Mouse (Mus musculus): ENCODE results near the gene Rpl9-ps6. TPM values are rescaled to one million over a fixed set of nuclear protein-coding genes. Genes with fewer than 3 reads are reported as not detected.
"Not testable (repeated sequence)": the region's sequence is repeated elsewhere in the genome, so short reads cannot be mapped to it uniquely, and the experiment has no call there.

Rpl9-ps6 gene
- total RNA-seq, 2 experiments from 2014 or later, result 34.2 to 43.4 TPM

DNA sequence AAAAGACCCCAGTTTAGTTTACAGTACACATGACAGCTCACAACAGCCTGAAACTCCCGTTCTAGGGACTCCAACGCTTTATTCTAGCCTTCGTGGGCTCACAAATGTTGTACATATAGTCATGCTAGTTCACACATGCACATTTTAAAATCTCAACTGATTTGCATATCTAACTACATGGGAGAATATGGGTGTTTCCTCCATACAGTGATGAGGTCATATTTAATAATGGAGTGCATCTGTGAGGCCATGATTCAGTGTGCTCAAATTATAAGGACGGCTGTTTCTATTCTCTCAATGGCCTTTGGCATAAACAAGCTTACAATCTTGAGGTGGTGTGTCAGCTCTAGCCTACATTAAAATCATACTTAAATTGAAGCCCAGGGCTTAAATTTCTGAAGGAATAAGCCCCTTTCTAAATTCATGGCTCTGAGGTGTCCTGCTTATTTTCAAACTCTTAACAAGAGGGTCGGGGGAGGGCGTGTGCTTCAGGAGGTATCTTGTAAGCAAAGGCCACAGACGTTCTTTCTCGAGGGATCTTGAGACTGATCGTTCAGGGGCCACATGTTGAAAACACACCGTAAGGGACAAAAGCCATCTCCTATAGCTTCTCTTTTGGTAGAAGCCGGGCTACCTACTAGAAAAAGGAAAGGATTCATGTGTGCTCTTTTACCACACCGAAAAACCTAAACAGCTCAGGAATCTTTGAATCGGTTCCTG, 18.7 kb upstream of the Rpl9-ps6 start:
- DNase-seq (ENCODE audit: low spot score in 2 of 2), result no peak

DNA sequence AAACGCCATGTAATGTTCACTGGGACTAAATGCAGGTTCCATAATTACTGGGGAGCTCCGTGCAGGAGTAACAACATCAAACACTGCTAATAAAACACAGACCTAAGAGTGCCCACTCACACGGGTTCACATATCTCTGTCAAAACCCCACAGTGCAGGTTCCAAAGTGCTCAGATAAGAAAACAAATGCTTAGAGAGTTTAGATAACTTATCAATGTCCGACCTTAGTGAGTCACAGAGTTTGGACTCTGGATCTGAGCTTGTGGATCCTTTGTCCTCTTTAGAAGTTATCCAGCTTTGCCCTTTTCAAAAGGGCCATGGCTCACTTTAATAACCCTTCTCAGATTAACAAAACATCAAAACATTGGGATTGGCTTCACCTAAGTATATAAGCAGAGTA, 15.1 kb upstream of the Rpl9-ps6 start:
- no peak for DNase-seq (ENCODE audit: low spot score in 2 of 2)

DNA sequence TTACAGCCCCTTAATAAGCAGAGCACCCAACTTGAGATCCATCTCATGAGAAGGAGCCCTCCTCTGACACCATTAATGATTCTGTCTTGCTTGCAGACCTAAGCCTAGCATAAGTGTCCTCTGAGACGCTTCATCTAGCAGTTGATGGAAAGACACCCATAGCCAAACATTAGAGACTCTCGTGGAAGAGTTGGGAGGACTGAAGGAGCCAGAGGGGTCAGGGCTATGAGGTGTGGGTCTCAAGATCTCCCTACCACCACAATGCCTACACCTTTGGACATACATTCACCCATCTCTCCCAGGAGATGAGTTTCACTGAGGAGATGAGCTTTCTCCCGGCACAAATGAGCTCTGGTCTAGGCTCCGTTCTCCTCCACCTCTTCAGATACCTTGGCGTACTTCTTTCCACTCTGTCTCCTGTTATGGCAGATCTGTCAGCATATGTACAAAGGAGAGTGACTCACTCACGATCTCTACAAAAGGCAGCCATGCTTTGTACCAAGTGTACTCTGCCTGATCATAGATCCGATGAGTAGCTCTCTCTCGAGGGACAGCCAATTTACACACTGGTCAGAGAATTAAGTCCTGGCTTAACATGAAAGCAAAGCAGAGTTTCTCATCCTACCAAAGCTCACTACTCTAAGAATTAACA, 14.5 kb upstream of the Rpl9-ps6 start:
- DNase-seq (ENCODE audit: low spot score in 2 of 2), result no peak

DNA sequence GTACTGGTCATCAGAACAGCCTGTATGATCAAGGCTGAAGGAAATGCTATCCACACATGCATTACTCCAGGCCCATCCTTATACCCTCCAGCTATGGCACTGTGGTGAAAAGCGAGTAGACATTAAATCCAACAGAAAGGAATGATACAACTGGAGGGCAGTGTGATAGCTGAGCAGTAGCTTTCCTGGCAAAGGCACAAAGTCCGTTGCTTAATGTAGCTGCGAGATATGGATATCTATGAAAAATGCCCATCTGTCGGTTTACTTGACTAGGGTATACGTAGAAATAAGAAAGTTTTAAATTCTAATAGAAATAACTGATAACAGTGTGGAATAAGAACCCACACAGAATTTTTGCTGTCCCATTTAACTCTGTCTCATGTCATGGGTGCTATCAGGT, 13.9 kb upstream of the Rpl9-ps6 start:
- DNase-seq (ENCODE audit: low spot score in 2 of 2), result no peak

DNA sequence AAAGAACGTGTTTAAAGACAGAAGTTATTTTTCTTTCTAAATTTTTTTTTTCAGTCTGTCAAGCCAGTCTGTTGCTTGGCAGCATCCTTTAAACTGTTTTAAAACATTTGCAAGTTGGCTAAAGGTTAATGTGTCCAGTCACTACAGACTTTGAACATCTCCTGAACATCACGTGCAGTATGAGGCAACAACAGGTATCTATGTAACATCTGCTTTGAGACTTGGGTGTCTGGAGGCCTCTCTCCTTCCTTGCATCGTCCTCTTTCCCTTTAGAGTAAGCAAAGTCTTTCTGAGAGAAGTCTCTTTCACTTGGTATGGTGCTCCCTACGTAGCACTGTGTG, 10.3 kb upstream of the Rpl9-ps6 start:
- DNase-seq (ENCODE audit: low spot score in 2 of 2), result no peak

DNA sequence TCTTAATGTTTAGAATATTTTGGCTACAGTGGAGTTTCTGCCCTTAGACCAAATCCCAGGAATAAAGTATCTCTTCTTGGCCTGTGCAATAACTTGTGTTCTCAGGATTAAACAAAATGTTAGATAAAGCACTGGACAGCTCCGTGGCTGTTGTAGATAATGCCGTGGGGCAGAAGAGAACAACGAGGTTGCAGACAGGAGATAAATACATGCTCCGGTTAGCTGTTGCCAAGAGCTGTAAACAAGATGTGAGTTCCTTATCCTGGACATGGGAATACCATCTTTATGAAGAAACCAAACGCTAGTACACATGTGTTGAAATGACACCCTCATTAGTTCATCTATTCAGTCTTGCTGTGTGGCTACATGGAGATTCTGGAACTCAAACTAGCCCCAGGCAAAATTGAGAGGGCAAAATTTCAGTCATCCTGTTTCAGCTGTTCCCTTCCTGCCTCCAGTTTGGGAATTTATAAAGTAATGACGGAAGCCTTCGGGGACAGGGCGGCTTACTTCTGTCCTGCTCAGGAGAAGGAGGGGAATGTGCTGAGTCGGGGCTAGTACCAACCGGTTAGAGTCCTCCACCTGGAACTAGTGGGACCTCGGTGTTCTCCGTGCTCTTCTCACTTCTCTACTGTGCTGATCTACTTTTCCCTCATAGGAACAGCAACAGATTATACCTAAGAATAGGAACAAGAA, 9.8 kb upstream of the Rpl9-ps6 start:
- no peak for DNase-seq (ENCODE audit: low spot score in 2 of 2)

DNA sequence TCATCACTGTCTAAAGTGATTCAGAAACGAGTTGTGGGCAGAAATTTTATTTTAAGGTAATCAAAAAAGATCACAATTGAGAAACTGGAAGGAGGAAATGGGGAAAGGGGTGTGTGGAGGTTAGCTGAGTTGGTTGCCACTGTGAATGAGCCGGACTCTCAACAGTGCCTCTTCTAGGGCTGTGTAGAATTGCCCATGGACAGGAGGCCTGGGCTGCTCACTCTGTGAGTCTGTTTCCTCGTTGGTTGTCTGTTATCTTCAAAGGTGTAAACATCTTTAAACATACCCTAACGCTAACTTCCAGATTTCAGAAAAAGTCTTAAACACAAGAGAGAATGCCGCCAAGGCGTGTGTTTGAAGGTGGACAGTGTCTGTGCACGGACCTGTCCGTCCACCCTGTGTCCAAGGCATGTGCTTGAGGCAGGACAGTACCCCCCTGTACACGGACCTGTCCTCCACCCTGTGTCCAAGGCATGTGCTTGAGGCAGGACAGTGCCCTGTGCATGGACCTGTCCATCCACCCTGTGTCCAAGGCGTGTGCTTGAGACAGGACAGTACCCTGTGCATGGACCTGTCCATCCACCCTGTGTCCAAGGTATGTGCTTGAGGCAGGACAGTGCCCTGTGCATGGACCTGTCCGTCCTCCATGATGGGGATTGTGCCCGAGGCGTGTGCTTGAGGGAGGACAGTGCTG, 4.3 kb upstream of the Rpl9-ps6 start:
- no peak for DNase-seq (ENCODE audit: low spot score in 2 of 2)

DNA sequence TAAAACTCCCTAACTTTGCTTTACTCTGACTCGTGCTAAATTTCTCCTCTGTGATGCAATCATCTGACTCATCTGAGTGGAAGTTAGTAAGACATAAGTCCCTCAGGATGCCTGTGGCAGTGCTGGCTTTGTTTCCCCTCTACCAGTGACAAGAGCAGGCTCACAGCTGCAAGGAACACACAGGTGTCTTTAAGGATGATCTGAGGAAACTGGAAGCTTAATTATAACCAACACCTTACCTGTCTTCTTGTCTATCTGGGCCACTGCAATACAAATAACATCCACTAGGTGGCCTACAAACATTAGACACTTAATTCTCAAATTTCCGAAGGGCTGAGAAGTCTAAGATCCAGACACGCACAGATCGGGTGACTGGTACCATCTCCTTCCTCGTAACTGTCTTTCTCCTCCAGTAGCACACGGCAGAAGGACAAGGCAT, 3.7 kb upstream of the Rpl9-ps6 start:
- peak in 1 of 2 experiments; percentile 57 for DNase-seq (ENCODE audit: low spot score in 2 of 2)

DNA sequence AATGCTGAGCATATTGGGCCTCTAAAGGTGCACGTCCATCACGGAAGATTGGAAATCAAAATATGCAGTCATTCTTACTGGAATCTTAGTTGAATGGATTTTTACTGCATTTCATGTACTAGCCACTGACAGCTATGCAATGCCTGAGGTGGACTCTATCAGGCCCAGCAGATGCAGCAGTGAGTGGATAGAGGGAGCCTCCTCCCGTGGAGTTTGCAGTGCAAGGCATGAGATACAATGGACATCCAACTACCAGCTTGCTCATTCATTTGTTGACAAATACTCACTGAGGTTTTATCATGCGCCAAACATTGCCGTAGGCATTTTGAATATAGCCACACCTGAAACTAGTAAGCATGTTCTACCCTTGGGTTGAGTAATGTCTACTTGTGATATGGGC, 947 bp upstream of the Rpl9-ps6 start:
- no peak for DNase-seq (ENCODE audit: low spot score in 2 of 2)

DNA sequence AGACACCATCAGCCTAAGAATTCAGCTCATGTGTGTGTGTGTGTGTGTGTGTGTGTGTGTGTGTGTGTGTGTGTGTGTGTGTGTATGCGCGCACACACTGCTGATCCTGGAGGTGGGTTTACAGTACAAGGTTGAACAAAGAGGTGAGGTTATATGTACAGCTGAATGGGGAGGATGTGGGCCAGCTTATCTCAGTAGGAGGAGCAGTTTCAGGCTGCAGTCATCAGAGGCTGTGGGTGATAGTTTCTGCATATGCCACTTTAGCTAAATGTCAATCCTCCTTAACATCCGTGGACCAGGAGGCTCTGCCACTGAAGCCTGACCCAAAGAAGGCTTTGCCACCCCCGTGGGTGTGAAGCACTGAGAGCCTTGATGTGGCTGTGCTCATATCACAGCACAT, 1.1 kb downstream of the Rpl9-ps6 start:
- no peak for DNase-seq (ENCODE audit: low spot score in 2 of 2)

DNA sequence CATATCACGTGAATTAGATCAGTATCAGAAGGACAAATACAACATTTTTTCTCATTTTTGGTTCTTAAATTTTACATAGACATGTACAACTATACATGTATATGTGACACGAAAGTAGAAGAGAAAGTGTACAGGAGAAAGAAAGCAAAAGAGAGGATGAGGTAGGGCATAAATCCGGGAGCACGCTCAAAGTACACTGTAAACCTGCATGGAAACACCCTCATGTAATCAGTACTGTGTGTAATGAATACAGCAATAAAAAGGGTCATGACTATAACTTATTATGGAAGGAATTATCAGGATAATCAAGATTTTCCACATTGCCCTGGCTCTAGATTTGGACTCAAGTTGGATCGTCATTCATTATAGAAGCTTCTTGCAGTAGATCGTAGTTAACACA, 3.3 kb downstream of the Rpl9-ps6 start:
- no peak for DNase-seq (ENCODE audit: low spot score in 2 of 2)

DNA sequence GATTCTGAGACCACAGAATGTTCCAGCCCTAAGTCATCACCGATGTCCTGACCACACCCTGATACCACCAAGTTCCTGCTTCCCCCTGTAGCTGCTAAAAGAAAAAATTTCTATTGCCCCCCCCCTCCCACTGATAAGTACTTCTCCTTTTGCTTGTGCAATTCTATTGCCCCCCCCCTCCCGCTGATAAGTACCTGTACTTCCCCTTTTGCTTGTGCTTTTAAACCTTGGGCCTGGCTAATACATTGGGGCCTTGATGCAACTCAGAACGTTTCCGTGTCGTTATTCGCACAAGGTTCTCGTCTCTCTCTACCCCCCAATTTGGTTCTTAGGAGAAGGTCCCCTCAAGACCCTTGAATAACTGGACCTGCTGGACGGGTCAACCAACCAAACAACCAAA, 8.7 kb downstream of the Rpl9-ps6 start:
- not testable (repeated sequence) for DNase-seq (ENCODE audit: low spot score in 2 of 2)

DNA sequence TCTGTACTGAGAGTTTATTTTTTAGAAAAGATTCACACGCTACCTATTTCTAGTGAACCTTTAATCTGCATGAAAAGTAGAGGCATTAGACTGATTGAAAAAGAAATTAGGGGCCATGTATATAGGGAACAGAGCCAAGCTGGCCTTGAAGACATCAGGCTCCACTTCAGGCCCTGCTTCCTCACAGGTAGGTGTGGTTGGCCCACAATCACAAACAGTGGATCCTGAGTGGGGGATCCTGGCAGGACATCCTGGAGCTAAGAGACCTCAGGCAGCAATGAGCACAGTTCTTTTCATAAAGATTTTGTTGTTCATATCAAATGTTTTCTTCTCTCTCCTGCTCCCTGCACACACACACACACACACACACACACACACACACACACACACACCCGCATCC, 9.6 kb downstream of the Rpl9-ps6 start:
- no peak for DNase-seq (ENCODE audit: low spot score in 2 of 2)

DNA sequence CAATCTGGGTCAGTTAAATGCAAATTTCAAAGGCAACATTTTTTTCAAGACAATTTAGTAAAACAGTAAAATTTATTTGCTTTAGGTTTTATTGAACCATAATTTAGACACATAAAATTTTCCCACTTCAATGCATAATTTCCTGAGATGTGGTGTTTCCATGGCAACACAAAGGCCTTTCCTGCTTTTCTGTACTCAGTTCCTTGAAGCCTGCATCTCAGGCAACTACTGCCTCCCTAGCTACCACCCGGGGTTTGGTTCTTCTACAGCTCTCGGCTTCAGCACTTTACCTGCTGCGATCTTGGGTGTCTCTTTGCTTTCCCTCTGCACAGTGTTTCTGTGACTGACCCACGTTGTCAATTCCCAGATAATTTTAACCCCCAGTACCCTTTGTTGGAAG, 14.1 kb downstream of the Rpl9-ps6 start:
- DNase-seq (ENCODE audit: low spot score in 2 of 2), result peak in 1 of 2 experiments; percentile 15

DNA sequence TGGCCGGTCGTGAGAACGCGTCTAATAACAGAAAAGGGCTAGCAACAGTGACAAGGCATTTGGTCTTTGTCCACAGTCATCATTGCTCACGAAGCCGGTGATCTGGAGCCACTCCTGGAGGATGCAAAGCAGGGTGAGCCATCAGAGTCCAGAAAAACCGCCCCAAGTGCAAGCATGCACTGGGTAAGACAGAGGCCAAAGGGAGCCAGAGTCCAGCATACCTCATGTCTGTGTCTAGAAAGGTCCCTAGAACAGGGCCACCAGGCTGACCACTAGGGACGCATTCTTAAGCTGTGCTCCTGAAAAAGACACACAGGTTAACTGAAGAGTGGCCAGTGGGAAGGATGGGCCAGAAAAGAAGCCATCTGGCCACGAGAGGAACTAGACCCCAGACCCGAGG, 17.4 kb downstream of the Rpl9-ps6 start:
- no peak for DNase-seq (ENCODE audit: low spot score in 2 of 2)

DNA sequence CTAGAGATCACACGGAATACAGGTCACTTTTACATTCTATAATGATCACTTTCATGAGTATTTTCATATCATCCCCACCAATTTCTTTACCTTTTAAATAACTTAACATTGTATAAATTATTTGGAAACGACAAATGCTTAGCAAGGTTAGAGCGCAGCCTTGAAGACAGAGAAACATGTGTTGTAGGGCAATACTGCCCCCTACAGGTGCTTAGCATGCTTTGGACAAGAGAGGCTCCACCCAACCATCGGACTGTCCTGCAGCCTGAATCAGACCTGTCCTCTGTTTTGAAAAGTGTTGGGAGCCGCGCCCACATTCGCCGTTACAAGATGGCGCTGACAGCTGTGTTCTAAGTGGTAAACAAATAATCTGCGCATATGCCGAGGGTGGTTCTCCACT, 24.8 kb downstream of the Rpl9-ps6 start:
- peak; percentile 7 to 9 for DNase-seq (ENCODE audit: low spot score in 2 of 2)

DNA sequence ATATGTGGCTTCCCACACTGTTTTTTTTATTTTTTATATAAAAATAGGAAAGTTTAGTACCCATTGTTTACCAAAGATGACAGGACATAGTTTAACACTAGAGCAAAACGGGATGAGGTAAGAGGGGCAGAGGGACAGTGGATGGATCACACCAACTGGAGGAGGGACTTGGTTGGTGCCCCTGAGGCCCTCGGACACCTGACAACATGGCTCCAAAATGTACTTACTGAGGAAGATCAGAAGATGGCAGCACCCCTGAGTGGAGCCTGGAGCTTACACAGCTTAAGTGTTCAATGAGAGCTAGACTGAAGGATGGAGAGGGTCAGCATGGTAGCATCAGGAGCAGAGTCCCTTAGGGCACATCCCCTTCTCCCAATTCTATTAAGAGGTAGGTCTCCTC, 27.0 kb downstream of the Rpl9-ps6 start:
- DNase-seq (ENCODE audit: low spot score in 2 of 2), result no peak

DNA sequence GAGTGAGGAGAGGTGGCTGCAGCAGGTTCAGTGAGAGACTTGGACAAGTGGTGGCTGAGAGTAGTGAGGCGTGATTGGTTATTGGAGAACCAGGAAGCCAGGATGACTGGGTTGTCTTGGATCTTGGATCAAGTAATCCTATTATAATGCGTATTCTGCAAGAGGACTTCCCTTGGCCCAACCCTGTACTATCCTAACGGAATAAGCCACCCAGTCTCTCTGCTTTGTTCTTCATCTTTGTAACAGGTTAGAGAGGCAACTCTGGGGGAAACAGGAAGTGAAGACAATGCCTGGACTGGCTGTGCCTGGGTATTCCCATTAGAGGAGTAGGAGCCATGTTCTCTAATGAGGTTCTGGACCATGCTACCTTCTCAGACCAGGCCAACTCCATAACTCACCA, 40.5 kb downstream of the Rpl9-ps6 start:
- DNase-seq (ENCODE audit: low spot score in 2 of 2), result no peak

DNA sequence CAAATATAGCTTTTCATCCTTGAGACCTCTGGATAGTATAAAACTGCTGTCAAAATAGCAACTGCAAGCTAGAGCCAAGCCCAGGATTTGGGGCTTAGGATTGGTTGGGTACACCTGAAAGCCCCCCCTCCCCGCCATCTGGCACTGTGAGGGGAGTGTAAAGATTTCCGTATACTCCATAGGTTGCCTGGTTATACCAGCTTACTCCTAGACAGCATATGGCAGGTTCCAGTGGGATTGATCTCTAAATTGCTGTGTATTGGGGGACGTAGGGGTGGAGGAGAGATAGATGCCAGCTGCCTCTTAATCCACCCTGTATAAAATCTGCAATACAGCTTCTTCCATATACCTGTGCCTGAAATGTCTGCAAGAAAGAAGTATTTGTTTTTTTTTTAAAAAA, 41.7 kb downstream of the Rpl9-ps6 start:
- no peak for DNase-seq (ENCODE audit: low spot score in 2 of 2)

DNA sequence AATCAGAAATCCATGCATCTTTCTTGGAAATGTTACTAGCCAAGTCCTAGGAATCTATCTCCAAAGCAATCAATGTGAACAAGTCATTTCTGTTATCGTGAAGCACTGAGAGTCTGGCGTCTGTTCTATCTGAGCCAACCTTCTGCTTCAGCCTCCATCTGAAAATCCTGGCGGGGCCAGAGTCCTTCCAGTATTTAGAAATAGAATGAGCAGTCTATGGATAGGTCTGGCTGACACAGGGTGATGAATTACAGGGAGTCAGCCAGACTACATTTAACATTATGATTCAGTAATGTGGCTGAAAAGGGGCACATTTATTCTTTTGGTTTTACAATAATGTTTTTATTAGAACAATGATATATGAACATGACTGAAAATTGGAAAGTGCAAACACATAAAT, 47.3 kb downstream of the Rpl9-ps6 start:
- DNase-seq (ENCODE audit: low spot score in 2 of 2), result no peak

DNA sequence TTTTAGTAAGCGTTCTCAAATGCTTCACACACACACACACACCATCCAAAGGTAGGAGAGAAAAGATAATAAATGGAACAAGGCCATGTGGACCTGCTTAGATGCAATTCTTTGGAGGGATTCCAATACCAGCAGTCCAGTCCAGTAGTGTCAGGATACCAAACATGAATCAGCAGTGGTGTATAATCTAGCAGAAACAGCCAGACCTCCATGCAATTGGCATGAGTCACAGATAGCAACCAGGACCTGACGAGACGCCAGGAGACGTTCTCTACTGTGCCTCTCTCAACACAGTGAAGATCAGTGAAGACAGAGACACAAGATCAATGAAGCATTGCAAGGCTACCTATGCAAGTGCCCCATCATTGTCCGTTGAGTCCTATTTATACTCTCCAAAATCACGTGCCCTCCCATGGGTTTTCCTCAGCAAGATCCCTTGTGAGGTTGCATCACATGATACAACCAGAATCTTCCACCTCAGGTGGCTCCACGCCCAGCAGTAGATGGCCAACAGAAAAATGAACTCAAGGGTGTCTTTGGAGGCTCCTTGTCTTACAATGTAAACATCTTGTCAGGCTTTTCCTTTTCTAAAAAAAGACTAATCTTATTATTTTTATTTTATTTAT, 49.6 kb downstream of the Rpl9-ps6 start:
- no peak for DNase-seq (ENCODE audit: low spot score in 2 of 2)

All from left cerebral cortex, adult 18-20 months (tissue).